Mouse (Mus musculus) ES-Bruce4 (cell line): ENCODE results near the gene Cacng1.

Experiments used
- CTCF ChIP-seq: IDR thresholded peaks from one replicate; pipeline ENCODE4 v1.8.1; 2011; ENCODE audit warnings: low read depth, low read length
- POLR2A ChIP-seq: IDR thresholded peaks from one replicate; pipeline ENCODE4 v1.8.1; 2011; ENCODE audit warnings: low read length; ENCODE audit not compliant: insufficient read depth

- TF ChIP-seq POLR2A (no peak), CTCF (no peak)
Measured at GRCm38 (mm10) chr11:107688480-107688879, 27.8 kb downstream of the Cacng1 start.
